Mouse (Mus musculus) lung, adult 2 months (tissue): Measurements from ENCODE around the gene Snx29.

Experiments
- CTCF ChIP-seq: fragments of 200-500 bp; IDR thresholded peaks from 2 replicates; pipeline ENCODE4 v1.5.1; 2011; ENCODE audit warnings: mild to moderate bottlenecking, low read length, control low read depth; ENCODE audit not compliant: insufficient read depth
- POLR2A ChIP-seq: fragments of 200-500 bp; IDR thresholded peaks from 2 replicates; pipeline ENCODE4 v1.6.1; 2011; ENCODE audit warnings: low read depth, mild to moderate bottlenecking, control low read depth, low read length, borderline replicate concordance; ENCODE audit errors: extremely low read depth

DNA sequence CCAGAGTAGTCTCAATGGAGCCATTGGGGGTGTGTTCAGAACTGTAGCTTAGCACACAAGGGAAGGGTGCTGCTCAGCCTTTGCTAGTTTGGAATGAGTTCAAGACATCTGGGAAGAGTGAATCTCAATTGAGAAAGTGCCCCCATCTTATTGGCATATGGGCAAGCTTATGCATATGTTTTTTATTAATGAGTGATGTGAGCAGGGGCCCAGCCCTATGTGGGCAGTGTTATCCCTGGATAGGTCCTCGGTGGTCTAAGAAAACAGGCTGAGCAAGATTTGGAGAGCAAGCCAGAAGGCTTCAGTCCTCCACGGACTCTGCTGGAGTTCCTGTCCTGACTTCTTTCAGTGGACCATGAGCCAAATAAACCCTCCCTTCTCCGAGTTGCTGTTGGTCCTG is 56.6 kb downstream of the Snx29 start:
- no peak for TF ChIP-seq POLR2A
- no peak for TF ChIP-seq CTCF
